Mouse (Mus musculus) gastrocnemius, adult 8-10 months (tissue): ENCODE results near the gene Fam213b. TPM values are rescaled to one million over a fixed set of nuclear protein-coding genes. Genes with fewer than 3 reads are reported as not detected.

Experiments used
- DNase-seq, 2 experiments: peaks; one replicate each; pipeline ENCODE4 v3.0.0; 2022; ENCODE audit warnings: low spot score in 2 of 2
- total RNA-seq, 4 experiments: library from RNA; stranded (reverse); gene quantifications; 2 replicates each; pipeline ENCODE4 v1.2.4; 2022

Gene Fam213b
- total RNA-seq, 4 experiments from 2014 or later = 84.8 to 99.7 (median 97.8) TPM

GRCm38 (mm10) chr4:154882014-154882659 is 16.8 kb downstream of the Fam213b start:
- no peak for DNase-seq

- DNase-seq = no peak
Measured at GRCm38 (mm10) chr4:154880730-154881129, 18.2 kb downstream of the Fam213b start.

GRCm38 (mm10) chr4:154877864-154878548 is 20.9 kb downstream of the Fam213b start:
- peak; percentile 74 to 78 for DNase-seq

- no peak for DNase-seq
Measured at GRCm38 (mm10) chr4:154873186-154873585, 25.7 kb downstream of the Fam213b start.

GRCm38 (mm10) chr4:154871757-154872251 is 27.1 kb downstream of the Fam213b start:
- no peak for DNase-seq

- DNase-seq = no peak
Measured at GRCm38 (mm10) chr4:154870721-154871120, 28.2 kb downstream of the Fam213b start.

GRCm38 (mm10) chr4:154869440-154869839 is 29.5 kb downstream of the Fam213b start, which contains the start of gene Mmel1:
Gene Mmel1 (plus strand): TSS chr4:154869585.
- DNase-seq = no peak

- no peak for DNase-seq
Measured at GRCm38 (mm10) chr4:154867257-154867656, 31.7 kb downstream of the Fam213b start.

GRCm38 (mm10) chr4:154866391-154866790 is 32.5 kb downstream of the Fam213b start:
- no peak for DNase-seq

GRCm38 (mm10) chr4:154864961-154865760 is 33.8 kb downstream of the Fam213b start:
- peak in 1 of 2 experiments; percentile 1 for DNase-seq

GRCm38 (mm10) chr4:154864271-154864771 is 34.6 kb downstream of the Fam213b start:
- DNase-seq = peak; percentile 69 to 81

- DNase-seq = peak in 1 of 2 experiments; percentile 0
Measured at GRCm38 (mm10) chr4:154863436-154863935, 35.4 kb downstream of the Fam213b start.

GRCm38 (mm10) chr4:154861967-154862366 is 37.0 kb downstream of the Fam213b start:
- DNase-seq = no peak

- DNase-seq = no peak
Measured at GRCm38 (mm10) chr4:154858601-154859000, 40.3 kb downstream of the Fam213b start.

GRCm38 (mm10) chr4:154857366-154858240 is 41.3 kb downstream of the Fam213b start:
- DNase-seq = peak in 1 of 2 experiments; percentile 1

GRCm38 (mm10) chr4:154856882-154857281 is 42.1 kb downstream of the Fam213b start:
- DNase-seq = no peak

GRCm38 (mm10) chr4:154856480-154856837 is 42.5 kb downstream of the Fam213b start:
- no peak for DNase-seq

GRCm38 (mm10) chr4:154855721-154856479 is 43.0 kb downstream of the Fam213b start:
- peak; percentile 39 to 59 for DNase-seq

GRCm38 (mm10) chr4:154854676-154855345 is 44.1 kb downstream of the Fam213b start:
- peak in 1 of 2 experiments; percentile 1 for DNase-seq
